Mouse (Mus musculus): ENCODE measurements around the gene Sytl1. TPM values are rescaled to one million over a fixed set of nuclear protein-coding genes. Genes with fewer than 3 reads are reported as not detected.

Gene Sytl1
- polyA plus RNA-seq, 1 experiment from 2014 or later: 34.8 TPM

- peak; percentile 60 for DNase-seq (ENCODE audit: low spot score)
Measured at GRCm38 (mm10) chr4:133212562-133213267, 50.2 kb downstream of the Sytl1 start.

GRCm38 (mm10) chr4:133211751-133212561 lies 51.0 kb downstream of the Sytl1 start, which contains the start of the genes Cd164l2 and Gpr3:
Gene Cd164l2 (plus strand): TSS chr4:133212131.
Gene Gpr3 (minus strand): TSS chr4:133212536.
- DNase-seq (ENCODE audit: low spot score): no peak

- no peak for DNase-seq (ENCODE audit: low spot score)
Measured at GRCm38 (mm10) chr4:133210788-133211390, 52.0 kb downstream of the Sytl1 start.

GRCm38 (mm10) chr4:133210023-133210787 lies 52.7 kb downstream of the Sytl1 start:
- DNase-seq (ENCODE audit: low spot score): no peak

DNA sequence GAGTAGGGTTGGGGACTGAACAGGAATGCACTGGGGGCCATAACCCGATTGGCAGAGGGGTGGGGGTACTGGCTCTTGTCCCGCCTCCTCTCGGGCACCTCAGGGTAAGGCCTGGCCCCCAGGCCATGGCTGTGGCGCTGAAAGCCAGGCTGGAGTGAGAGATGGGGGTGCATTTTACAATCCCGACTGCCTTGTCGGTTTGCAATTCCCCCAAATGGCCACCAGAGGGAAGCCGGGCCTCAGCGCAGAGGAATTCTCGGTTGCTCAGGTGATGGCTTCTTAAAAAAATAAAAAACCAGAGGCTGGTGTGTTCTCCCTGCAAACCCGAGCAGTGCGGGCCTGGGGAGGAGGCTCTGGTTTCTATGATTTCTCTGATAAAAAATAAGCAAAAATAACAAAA lies 53.5 kb downstream of the Sytl1 start:
- DNase-seq (ENCODE audit: low spot score): peak; percentile 80

DNA sequence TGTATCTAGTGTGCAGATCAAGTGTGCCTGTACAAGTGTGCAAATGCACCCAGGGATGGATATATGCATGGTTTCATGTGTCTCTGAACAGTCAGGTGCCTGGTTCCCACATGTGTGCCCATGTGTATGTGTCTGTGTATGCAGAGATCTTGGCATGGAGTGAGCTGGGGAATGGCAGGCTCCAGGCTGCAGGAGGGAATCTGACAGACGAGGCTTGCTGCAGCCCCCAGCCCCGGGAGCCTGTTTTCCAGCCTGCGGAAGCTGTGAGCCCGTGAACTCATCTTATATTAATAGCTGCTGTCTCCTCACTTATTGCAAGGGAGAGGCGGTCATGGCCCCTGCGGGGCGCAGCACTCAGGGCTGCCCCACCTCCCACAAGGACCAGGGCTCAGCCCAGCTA lies 58.5 kb downstream of the Sytl1 start:
- no peak for DNase-seq (ENCODE audit: low spot score)

- DNase-seq (ENCODE audit: low spot score): no peak
Measured at GRCm38 (mm10) chr4:133203591-133203990, 59.3 kb downstream of the Sytl1 start.

Other genes with a start within 250 kb of the Sytl1 start
- gene Wasf2, start 132.6 kb downstream of the Sytl1 start, polyA plus RNA-seq (2015; fragmentation: Nextera tagmentation; extraction: Ambion mirVana): 140 and 190 TPM in 2 replicates
- 0.86 and 1.1 TPM in 2 replicates for gene Cd164l2, start 51.0 kb downstream of the Sytl1 start, polyA plus RNA-seq (2015; fragmentation: Nextera tagmentation; extraction: Ambion mirVana)
- not detected in 2 replicates for gene Gpr3, start 50.6 kb downstream of the Sytl1 start, polyA plus RNA-seq (2015; fragmentation: Nextera tagmentation; extraction: Ambion mirVana)
- 2.2 and 2.6 TPM in 2 replicates for gene Map3k6, start 22.3 kb downstream of the Sytl1 start, polyA plus RNA-seq (2015; fragmentation: Nextera tagmentation; extraction: Ambion mirVana)
- gene Tmem222, start 14.7 kb upstream of the Sytl1 start, polyA plus RNA-seq (2015; fragmentation: Nextera tagmentation; extraction: Ambion mirVana): 93.2 and 94.0 TPM in 2 replicates
- 13.6 and 14.2 TPM in 2 replicates for gene Wdtc1, start 90.4 kb upstream of the Sytl1 start, polyA plus RNA-seq (2015; fragmentation: Nextera tagmentation; extraction: Ambion mirVana)
- 5.2 and 6.2 TPM in 2 replicates for gene Slc9a1, start 106.6 kb upstream of the Sytl1 start, polyA plus RNA-seq (2015; fragmentation: Nextera tagmentation; extraction: Ambion mirVana)
- gene Tent5b, start 217.0 kb upstream of the Sytl1 start, polyA plus RNA-seq (2015; fragmentation: Nextera tagmentation; extraction: Ambion mirVana): 0.38 and 0.40 TPM in 2 replicates
- gene Trnp1, start 235.4 kb upstream of the Sytl1 start, polyA plus RNA-seq (2015; fragmentation: Nextera tagmentation; extraction: Ambion mirVana): 1.2 and 1.4 TPM in 2 replicates

Measured in thymus, postnatal 0 days (tissue).